In the genomic region with DNA sequence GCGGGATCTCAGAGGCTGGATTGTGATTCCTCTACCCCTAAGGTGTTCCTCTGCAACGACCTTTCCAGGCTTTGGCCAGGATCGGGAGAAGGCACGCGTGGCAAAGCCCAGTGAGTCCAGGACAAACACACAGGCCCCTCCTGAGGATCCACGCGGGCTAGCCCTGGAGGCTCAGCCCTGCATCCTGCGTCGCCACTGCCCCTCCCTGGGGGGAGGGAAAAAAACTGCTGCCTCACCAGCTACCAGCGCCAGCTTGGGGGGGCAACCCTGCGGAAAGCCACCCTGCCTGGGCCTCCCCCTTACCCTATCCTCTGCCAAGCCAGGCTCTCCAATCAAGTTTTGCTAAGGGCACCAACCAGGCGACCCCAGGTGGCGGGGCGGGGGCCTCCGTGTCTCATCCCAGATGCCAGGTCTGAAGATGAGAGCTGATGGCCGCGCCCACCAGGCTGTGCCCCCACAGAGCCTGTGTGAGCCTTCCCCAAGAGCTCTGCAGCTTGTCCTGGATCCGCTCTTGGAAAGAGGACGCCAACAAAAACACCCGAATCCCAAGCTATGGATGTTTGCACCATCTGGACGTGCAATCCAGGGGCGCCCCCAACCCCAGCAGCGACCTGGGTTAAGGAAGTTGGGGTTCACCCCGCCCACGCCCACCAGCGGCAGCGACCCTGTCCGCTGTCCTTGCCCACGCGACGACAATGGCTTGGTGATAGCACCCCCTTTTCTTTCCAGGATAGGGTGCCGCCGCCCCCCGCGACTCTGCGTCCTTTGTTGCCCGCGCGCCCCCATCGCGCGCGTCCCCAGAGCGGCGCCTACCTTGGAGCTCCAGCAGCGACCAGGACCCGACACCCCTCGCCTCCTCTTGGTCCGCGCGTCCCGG, we compare ENCODE assay signal across 1 mouse cellular context.
TF ChIP-seq lines count a peak whose summit lies in the region.

No protein-coding gene starts in this region.

TF ChIP-seq in ES-E14, 5 proteins besides CTCF, POLR2A, EP300 and RAD21 (continued from another document):
- TF ChIP-seq ZNF384 (IDR thresholded peaks at IDR 0.05; ENCODE audit: low read depth, low read length) (no peak), CHD2 (IDR thresholded peaks at IDR 0.05; ENCODE audit: low read depth, low read length) (no peak), MAFK (IDR thresholded peaks at IDR 0.05; ENCODE audit: insufficient read depth, low read depth, low read length) (no peak)
